Mouse (Mus musculus): ENCODE measurements around the gene Cyp17a1.

GRCm38 (mm10) chr19:46639053-46639452, 33.9 kb downstream of the Cyp17a1 start:
- TF ChIP-seq CTCF (IDR thresholded peaks at IDR 0.05; ENCODE audit: extremely low read depth, insufficient read depth, insufficient read length, insufficient replicate concordance) (no peak), POLR2A (IDR thresholded peaks at IDR 0.05; ENCODE audit: low read depth, low read length) (no peak)
